Mouse (Mus musculus) B cell, adult 62 days (primary cell): ENCODE results near the gene Cldn11. TPM values are rescaled to one million over a fixed set of nuclear protein-coding genes. Genes with fewer than 3 reads are reported as not detected.

Experiments used
- total RNA-seq: library from RNA; stranded (reverse); gene quantifications from 4 replicates; pipeline ENCODE4 v1.2.4, GENCODE M21; 2023

Cldn11 gene
- not detected in 4 replicates for total RNA-seq

GRCm38 (mm10) chr3:31149706-31150105 lies at the start of gene Cldn11:
TSS of gene Cldn11 (plus strand) at chr3:31149920.

Other genes with a start within 250 kb of the Cldn11 start
- 57.8 to 60.8 TPM (median 60.4 TPM) in 4 replicates for gene Phc3, start 180.5 kb upstream of the Cldn11 start, total RNA-seq
- 17.6 to 27.7 TPM (median 22.5 TPM) in 4 replicates for gene Prkci, start 154.2 kb upstream of the Cldn11 start, total RNA-seq
- gene Skil, start 54.9 kb upstream of the Cldn11 start, total RNA-seq: 76.7 to 90.2 TPM (median 86.1 TPM) in 4 replicates
- 0.09 to 0.24 TPM (median 0.17 TPM) in 4 replicates for gene Slc7a14, start 160.5 kb downstream of the Cldn11 start, total RNA-seq